Mouse (Mus musculus) neural tube, embryonic 11.5 days (tissue): ENCODE measurements around the gene Gstt3. TPM values are rescaled to one million over a fixed set of nuclear protein-coding genes. Genes with fewer than 3 reads are reported as not detected.

Experiments used
- ATAC-seq: fragments of 200-750 bp; cut with Nextera tagmentation; 2 replicates; pipeline ENCODE4 v1.8.0; 2017; ENCODE audit warnings: moderate number of reproducible peaks, mild to moderate bottlenecking, moderate TSS enrichment, moderate library complexity; ENCODE audit not compliant: insufficient read depth, low FRiP score, low TSS enrichment
- DNase-seq: peaks from one replicate; pipeline ENCODE4 v3.0.0-alpha.2; 2015; ENCODE audit warnings: low spot score
- H3K27ac ChIP-seq: fragments of 300-500 bp; sonication (generic); 2 replicates; pipeline ENCODE4 v1.5.1; 2014; ENCODE audit warnings: low read depth, mild to moderate bottlenecking, low read length
- H3K27me3 ChIP-seq: fragments of 300-500 bp; sonication (generic); 2 replicates; pipeline ENCODE4 v1.6.1; 2014; ENCODE audit warnings: mild to moderate bottlenecking, low read length, mixed read lengths; ENCODE audit not compliant: control insufficient read depth, insufficient read depth
- H3K36me3 ChIP-seq: fragments of 300-500 bp; sonication (generic); 2 replicates; pipeline ENCODE4 v1.6.1; 2014; ENCODE audit warnings: mild to moderate bottlenecking, low read length, moderate library complexity, mixed read lengths; ENCODE audit not compliant: control insufficient read depth, insufficient read depth
- H3K4me1 ChIP-seq: fragments of 300-500 bp; sonication (generic); 2 replicates; pipeline ENCODE4 v1.6.1; 2014; ENCODE audit warnings: low read length, mixed read lengths; ENCODE audit not compliant: control insufficient read depth, insufficient read depth
- H3K4me2 ChIP-seq: fragments of 300-500 bp; sonication (generic); 2 replicates; pipeline ENCODE4 v1.6.1; 2014; ENCODE audit warnings: low read depth, mild to moderate bottlenecking, moderate library complexity
- H3K4me3 ChIP-seq: fragments of 300-500 bp; sonication (generic); 2 replicates; pipeline ENCODE4 v1.5.1; 2014; ENCODE audit warnings: low read depth, low read length
- H3K9ac ChIP-seq: fragments of 300-500 bp; sonication (generic); 2 replicates; pipeline ENCODE4 v1.6.1; 2014; ENCODE audit warnings: mild to moderate bottlenecking, low read length
- H3K9me3 ChIP-seq: fragments of 300-500 bp; sonication (generic); 2 replicates; pipeline ENCODE4 v1.6.1; 2016; ENCODE audit warnings: low read length; ENCODE audit not compliant: control insufficient read depth
- WGBS: fragments of 180-500 bp; shearing (Covaris S2); extraction: QIAGEN DNeasy Blood & Tissue Kit; methylation state at CpG from one replicate; pipeline ENCODE4 v1.1.7; 2014; 5-methylcytosine and 5-hydroxymethylcytosine counted together
- polyA plus RNA-seq: library from polyadenylated mRNA; unstranded; fragments of >200 nt; fragmentation: Nextera tagmentation; extraction: Ambion mirVana; gene quantifications from 2 replicates; pipeline ENCODE4 v1.2.1, GENCODE M21; 2014

Gene Gstt3
- polyA plus RNA-seq, 1 experiment from 2014 or later = 2.1 TPM

GRCm38 (mm10) chr10:75819882-75820281 lies 38.7 kb upstream of the Gstt3 start:
- Histone ChIP-seq H3K4me3 (no peak overlapping the region), H3K4me2 (no peak overlapping the region)
- no peak for ATAC-seq

GRCm38 (mm10) chr10:75818641-75819040 lies 37.4 kb upstream of the Gstt3 start:
- Histone ChIP-seq H3K9me3 (no peaks in the 10 kb centered on the region), H3K4me2 (no peak overlapping the region), H3K27me3 (no peaks in the 10 kb centered on the region), H3K9ac (no peak overlapping the region), H3K4me1 (no peaks in the 10 kb centered on the region), H3K4me3 (no peak overlapping the region), H3K36me3 (no peaks in the 10 kb centered on the region), H3K27ac (no peak overlapping the region)
- WGBS = 65% methylated on average over 10 of the region's 10 CpGs
- ATAC-seq = no peak
- DNase-seq = no peak

More at GRCm38 (mm10) chr10:75819882-75820281, 38.7 kb upstream of the Gstt3 start:
- H3K27ac ChIP-seq = no peak overlapping the region
- no peaks in the 10 kb centered on the region for H3K9me3 ChIP-seq
- DNase-seq = no peak
- 80% methylated on average over 5 of the region's 5 CpGs for WGBS
- H3K27me3 ChIP-seq = no peaks in the 10 kb centered on the region
- H3K36me3 ChIP-seq = no peaks in the 10 kb centered on the region
- H3K9ac ChIP-seq = no peak overlapping the region
- H3K4me1 ChIP-seq = no peaks in the 10 kb centered on the region

GRCm38 (mm10) chr10:75804217-75804616 lies 23.0 kb upstream of the Gstt3 start:
- ATAC-seq (no peak), DNase-seq (no peak)
- no peaks in the 10 kb centered on the region for H3K4me1 ChIP-seq
- no peak overlapping the region for H3K4me2 ChIP-seq
- H3K27me3 ChIP-seq = no peaks in the 10 kb centered on the region
- H3K36me3 ChIP-seq = no peaks in the 10 kb centered on the region
- H3K27ac ChIP-seq = no peak overlapping the region
- WGBS = 81% methylated on average over 2 of the region's 2 CpGs
- no peaks in the 10 kb centered on the region for H3K9me3 ChIP-seq
- no peak overlapping the region for H3K4me3 ChIP-seq
- H3K9ac ChIP-seq = no peak overlapping the region

- Histone ChIP-seq H3K4me3 (peak within 1 kb of the TSS; percentile 35), H3K36me3 (no peaks in the 10 kb centered on the region), H3K27me3 (no peaks in the 10 kb centered on the region), H3K27ac (no peak within 1 kb of the TSS), H3K9me3 (no peaks in the 10 kb centered on the region), H3K4me2 (peak within 1 kb of the TSS; percentile 76), H3K9ac (peak within 1 kb of the TSS; percentile 44), H3K4me1 (peaks cover 5% of the 10 kb centered on the region)
- no peak for ATAC-seq
- WGBS = 5% methylated on average over 18 of the region's 18 CpGs
- peak; percentile 54 for DNase-seq
These were observed 17.0 kb upstream of the Gstt3 start, which contains the start of gene Gstt1 for GRCm38 (mm10) chr10:75798176-75798696. Gene Gstt1, minus strand, starts transcription at chr10:75798584.

GRCm38 (mm10) chr10:75797619-75798175 lies 16.5 kb upstream of the Gstt3 start:
- Histone ChIP-seq H3K9me3 (no peaks in the 10 kb centered on the region), H3K4me2 (peak overlapping the region; percentile 76), H3K36me3 (no peaks in the 10 kb centered on the region), H3K27ac (no peak overlapping the region), H3K9ac (peak overlapping the region; percentile 44), H3K4me3 (peak overlapping the region; percentile 35), H3K4me1 (peaks cover 5% of the 10 kb centered on the region), H3K27me3 (no peaks in the 10 kb centered on the region)
- DNase-seq (peak; percentile 26), ATAC-seq (0 out of 2 replicates have a peak, but pooled peaks have one; percentile 13)
- WGBS = 2% methylated on average over 12 of the region's 12 CpGs

- WGBS = 47% methylated on average over 11 of the region's 11 CpGs
These were observed 15.7 kb upstream of the Gstt3 start for GRCm38 (mm10) chr10:75796731-75797516.

GRCm38 (mm10) chr10:75794880-75795279 lies 13.7 kb upstream of the Gstt3 start:
- H3K4me2 ChIP-seq = no peak overlapping the region
- WGBS = 40% methylated on average over 3 of the region's 3 CpGs
- no peaks in the 10 kb centered on the region for H3K27me3 ChIP-seq
- H3K9ac ChIP-seq = no peak overlapping the region
- no peaks in the 10 kb centered on the region for H3K36me3 ChIP-seq
- H3K9me3 ChIP-seq = no peaks in the 10 kb centered on the region
- H3K27ac ChIP-seq = no peak overlapping the region
- ATAC-seq = no peak
- H3K4me1 ChIP-seq = peaks cover 5% of the 10 kb centered on the region
- H3K4me3 ChIP-seq = no peak overlapping the region
- DNase-seq = no peak

More at GRCm38 (mm10) chr10:75796731-75797516, 15.7 kb upstream of the Gstt3 start:
- H3K4me3 ChIP-seq = peak overlapping the region; percentile 35
- peaks cover 5% of the 10 kb centered on the region for H3K4me1 ChIP-seq
- H3K27me3 ChIP-seq = no peaks in the 10 kb centered on the region
- ATAC-seq (no peak), DNase-seq (no peak)
- no peaks in the 10 kb centered on the region for H3K9me3 ChIP-seq
- peak overlapping the region; percentile 76 for H3K4me2 ChIP-seq
- no peak overlapping the region; the same call in 1 of the 2 replicates for H3K9ac ChIP-seq
- no peak overlapping the region for H3K27ac ChIP-seq
- no peaks in the 10 kb centered on the region for H3K36me3 ChIP-seq

- no peaks in the 10 kb centered on the region for H3K36me3 ChIP-seq
- ATAC-seq (no peak), DNase-seq (no peak)
- H3K27ac ChIP-seq = no peak overlapping the region
- WGBS = 25% methylated on average over 7 of the region's 7 CpGs
- H3K9ac ChIP-seq = no peak overlapping the region
- 0 out of 2 replicates have a peak, but pooled peaks cover 2% of the 10 kb centered on the region for H3K4me1 ChIP-seq
- no peaks in the 10 kb centered on the region for H3K27me3 ChIP-seq
- H3K4me3 ChIP-seq = no peak overlapping the region
- H3K9me3 ChIP-seq = no peaks in the 10 kb centered on the region
- no peak overlapping the region for H3K4me2 ChIP-seq
These were observed 9.6 kb upstream of the Gstt3 start for GRCm38 (mm10) chr10:75790773-75791172.
